Mouse (Mus musculus): ENCODE results near the gene Vti1a.

Vti1a gene

GRCm38 (mm10) chr19:55315452-55316108, 515 bp upstream of the Vti1a start, which contains the start of gene Zdhhc6:
Gene Zdhhc6 (minus strand): TSS chr19:55316032.
- peak; percentile 94 for DNase-seq

DNA sequence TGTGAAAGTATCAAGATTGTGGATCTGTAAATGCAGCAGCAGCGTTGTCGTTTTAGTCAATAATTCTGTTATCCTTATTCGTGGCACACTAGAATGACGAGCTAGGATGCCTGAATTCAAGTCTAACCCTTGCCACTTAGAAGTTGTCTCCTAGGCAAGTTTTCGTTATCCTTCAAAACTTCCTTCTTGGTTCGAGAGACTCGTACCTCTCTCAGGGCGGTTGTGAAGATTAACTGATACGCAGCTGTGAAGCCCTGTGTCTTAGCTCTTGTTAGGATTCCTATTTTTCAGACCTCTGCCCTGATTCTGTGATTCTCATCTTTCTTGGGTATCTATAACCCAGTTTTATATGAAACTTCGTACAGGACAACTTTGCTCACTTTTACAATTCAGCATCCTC, 806 bp downstream of the Vti1a start:
- no peak for DNase-seq

DNA sequence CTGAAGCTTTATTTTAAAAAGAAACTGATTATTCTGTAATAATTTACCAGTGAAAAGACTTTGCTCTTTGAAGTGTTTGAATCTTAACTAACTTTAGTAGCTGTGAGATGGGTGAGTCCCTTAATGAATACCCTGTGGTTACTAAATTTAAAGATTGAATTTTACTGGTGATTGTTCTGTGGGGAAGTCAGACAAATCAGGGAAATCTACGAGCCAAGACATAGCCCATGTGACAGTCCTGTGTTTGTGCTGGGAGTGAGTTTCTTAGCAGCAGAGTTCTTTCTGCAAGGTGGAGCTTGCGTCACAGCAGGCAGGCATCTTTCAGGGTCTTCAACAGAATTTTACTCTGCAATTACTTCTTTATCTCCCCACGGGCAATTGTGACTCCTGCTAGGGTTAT, 2.9 kb downstream of the Vti1a start:
- no peak for DNase-seq

DNA sequence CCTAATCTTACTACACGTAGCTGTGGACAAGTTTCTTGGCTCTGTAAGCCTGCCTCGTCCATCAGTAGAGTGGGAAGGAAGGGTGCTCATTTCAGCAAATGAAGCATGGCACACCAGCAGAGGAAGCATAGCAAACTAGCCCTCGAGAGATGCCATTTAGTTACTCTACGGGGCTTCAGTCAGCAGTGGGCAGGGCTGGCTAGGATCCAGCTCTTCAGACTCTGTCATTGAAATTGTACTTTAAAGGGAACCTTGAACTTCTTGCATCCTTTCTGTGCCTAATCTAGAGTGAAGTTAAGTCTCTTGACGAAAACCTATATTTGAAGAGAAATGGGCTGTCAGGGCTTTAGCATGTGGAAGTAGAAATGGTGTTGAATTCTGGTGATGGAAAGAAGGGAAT, 3.4 kb downstream of the Vti1a start:
- DNase-seq, result no peak

- DNase-seq, result no peak
Measured at GRCm38 (mm10) chr19:55322604-55323003, 6.5 kb downstream of the Vti1a start.

DNA sequence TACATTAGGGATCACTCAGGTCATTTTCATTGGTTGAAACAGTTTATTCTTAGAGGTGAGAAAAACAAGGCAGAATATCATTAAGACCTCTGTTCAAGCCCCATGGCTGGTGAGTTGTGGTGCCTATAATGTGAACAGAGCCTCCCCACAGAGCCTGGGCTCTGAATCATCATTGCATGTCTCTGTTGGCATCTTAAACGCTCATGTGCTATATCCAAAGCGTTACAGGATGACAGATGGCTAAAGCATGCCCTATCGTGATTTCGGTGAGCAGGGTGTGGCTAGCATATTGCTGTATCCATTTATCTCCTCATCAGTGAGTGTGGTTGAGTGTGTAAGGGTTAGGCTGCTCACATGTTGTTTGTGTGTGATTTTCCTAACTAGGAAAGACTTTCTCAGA, 11.4 kb downstream of the Vti1a start:
- DNase-seq, result peak; percentile 40 to 53

DNA sequence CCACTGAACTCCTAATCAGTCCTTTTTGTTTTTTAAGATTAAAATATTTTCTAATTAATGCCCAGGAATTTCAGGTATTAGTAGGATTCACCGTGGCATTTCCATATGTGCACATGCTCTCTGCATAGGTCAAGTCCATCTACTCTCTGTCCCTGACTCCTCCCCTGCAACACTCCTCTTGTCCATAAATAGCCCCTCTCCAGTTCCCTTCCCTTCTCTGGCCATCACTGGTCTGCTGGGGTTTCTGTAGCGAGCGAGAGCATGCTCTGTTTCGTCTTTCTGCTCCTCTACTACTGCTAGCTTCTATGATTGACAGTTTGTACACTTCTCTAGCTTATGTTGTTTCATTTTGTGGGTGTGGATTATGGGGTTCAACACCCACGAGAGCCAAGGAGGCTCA, 15.7 kb downstream of the Vti1a start:
- no peak for DNase-seq

GRCm38 (mm10) chr19:55332641-55333268, 16.7 kb downstream of the Vti1a start:
- peak; percentile 74 to 82 for DNase-seq

DNA sequence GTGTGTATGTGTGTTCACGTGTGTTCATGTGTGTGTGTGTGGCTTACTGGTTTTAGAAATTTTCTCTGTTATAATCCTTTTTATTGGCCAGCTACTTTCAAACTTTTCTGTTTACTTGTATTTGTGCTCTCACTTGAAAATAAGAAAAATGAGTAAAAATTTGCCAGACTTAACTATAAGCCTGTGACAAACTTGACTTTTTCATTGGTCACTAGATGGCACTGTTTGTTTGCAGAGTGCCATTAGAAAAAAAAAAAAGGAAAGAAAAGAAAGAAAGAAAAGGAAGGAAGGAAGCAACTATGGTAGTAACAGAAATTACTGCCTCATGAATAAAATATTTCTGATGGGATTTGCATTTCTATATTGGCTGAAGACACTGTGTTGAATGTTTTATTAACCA, 19.8 kb downstream of the Vti1a start:
- DNase-seq, result peak; percentile 17 to 56

DNA sequence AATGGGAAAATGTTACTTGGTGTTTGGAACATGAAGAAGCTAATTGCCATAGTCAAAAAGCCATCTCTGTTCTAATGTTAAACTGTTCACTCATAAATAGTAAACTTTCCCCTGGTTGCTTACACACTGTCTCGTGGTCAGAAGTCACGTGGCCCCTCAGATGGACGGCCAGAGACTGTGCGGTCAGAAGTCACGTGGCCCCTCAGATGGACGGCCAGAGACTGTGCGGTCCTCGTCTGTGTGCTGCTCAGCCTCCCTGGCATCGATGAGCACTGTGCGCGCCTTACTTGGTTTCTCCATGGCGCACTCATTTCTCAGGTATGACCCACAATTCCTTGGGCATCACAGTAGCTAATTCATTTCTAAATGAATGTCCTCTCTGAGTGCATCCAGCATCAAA, 20.3 kb downstream of the Vti1a start:
- DNase-seq, result no peak

GRCm38 (mm10) chr19:55337066-55337465, 21.0 kb downstream of the Vti1a start:
- DNase-seq, result no peak

DNA sequence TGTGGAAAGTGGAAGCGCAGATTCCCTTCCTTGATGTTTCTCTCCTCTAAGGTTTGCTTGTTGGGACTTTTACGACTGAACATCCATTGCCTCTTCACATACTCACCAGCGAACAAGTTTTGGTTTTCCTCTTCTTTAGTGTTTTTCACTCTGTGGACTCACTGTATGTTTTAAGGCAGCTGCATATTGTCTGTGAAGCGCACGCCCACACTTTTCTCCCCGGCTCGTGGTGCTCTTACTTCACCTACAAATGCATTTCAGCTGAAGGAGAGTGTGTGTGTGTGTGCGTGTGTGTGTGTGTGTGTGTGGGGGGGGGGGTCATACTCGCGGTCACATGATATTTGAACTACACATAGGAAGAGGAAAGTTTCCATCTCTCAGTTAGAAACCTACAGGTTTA, 21.6 kb downstream of the Vti1a start:
- DNase-seq, result no peak

GRCm38 (mm10) chr19:55340521-55340920, 24.4 kb downstream of the Vti1a start:
- peak in 1 of 2 experiments; percentile 14 for DNase-seq

GRCm38 (mm10) chr19:55341377-55341776, 25.3 kb downstream of the Vti1a start:
- peak in 1 of 2 experiments; percentile 9 for DNase-seq

GRCm38 (mm10) chr19:55342423-55342822, 26.3 kb downstream of the Vti1a start:
- no peak for DNase-seq

- no peak for DNase-seq
Measured at GRCm38 (mm10) chr19:55343274-55343673, 27.2 kb downstream of the Vti1a start.

DNA sequence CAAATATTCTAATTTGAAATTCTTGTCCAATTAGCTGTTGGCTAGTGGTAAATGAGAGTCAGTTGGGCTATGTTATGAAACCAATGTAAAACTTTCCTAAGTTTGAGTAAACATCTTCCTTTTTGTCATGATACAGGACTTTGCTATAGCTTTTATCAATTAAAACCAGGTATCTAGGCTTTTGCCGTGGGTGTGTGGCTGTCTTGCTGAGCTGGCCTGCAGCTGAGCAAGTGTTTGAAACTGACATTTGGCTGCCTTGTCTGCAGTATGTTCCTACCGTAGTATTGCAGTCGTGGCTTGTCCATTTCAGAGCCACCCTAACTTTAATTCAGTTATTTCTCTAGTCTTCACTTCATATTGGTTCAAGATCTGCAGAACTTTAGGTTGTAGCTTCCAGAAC, 32.1 kb downstream of the Vti1a start:
- no peak for DNase-seq

DNA sequence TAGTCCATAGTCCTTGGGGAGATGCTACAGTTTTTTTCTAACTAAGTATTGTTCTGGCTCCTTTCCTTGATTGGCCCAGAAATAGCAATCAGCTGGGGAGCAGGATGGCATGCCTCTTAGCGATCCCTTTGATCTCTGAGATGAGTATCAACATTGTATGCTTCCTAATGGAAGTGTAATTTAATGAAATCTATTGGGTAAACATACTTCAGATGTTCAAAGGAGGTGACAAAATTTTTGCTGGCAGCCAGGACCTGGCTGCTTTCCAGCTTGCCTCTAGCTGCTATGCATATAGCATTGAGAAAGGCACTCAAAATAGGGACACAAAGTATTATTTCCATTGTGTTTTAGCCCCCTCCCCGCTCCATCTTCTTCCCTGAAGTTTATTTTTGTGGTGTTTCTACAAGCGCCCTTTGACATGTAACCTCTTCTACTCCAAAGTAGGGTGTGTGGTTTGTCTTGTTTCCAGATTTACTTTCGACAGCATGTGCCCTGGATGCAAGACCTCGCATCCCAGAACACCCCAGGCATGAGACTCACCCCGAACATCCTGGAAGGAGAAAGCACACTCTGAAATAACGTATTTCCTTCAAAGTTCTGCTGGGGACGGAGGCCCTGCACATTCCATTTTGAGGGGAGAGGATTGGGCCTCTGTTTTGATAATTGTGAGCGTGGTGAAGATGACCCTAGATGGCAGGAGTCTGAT, 34.7 kb downstream of the Vti1a start:
- DNase-seq, result peak in 1 of 2 experiments; percentile 20

DNA sequence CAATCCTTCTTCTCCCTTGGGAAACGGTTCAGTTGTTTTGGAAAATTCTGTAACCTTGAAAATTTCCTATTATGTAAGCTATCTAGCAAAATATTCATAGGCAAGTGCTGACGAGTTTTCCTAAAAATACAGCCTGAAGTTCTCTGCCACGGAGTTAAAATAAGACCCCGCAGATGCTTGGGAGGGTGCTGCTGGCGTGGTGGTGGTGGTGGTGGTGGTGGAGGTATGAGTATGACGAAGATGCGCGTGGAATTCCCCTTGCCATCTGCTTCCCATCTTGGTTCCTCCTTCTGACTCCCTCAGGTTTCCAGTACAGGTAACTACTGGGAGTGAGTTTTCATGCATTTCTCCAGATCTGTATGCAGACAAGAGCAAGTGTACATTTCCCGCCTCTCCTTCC, 46.5 kb downstream of the Vti1a start:
- no peak for DNase-seq

DNA sequence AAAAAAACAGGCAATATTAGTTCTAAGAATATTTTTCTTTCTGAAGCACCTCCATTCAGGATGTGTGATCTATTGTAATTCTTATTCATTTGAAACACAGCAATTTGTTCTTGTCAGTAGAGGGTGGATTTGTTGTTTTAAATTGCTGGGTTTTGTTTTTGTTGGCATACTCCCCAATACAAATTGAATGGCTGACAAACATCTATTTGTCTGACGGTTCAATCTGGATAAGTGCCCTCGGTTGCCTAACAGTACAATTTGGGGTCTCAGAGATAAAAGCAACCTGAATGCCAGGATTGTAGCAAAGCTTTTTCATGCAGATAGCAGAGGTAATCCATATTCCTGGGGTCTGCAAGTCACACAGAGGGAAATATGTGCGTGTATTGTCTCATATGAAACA, 53.6 kb downstream of the Vti1a start:
- DNase-seq, result no peak

DNA sequence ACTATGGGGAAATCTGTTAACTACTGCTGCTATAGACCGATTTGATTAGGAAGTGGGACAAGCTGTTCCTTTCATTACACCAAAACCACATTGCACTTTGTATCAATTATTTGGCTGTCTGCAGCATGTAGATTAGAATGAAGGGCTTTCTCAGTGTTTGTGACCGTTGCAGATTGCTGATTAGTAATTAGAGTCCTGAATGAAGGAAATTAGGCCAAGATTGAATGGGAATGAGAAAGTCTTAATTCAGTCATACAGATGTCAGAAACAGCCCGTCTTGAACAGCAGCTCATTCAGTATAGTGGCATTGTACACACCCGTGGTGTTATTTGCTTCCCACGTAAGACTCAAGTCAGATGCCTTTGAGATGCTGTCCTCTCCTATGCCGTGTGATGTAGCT, 60.2 kb downstream of the Vti1a start:
- DNase-seq, result no peak

DNA sequence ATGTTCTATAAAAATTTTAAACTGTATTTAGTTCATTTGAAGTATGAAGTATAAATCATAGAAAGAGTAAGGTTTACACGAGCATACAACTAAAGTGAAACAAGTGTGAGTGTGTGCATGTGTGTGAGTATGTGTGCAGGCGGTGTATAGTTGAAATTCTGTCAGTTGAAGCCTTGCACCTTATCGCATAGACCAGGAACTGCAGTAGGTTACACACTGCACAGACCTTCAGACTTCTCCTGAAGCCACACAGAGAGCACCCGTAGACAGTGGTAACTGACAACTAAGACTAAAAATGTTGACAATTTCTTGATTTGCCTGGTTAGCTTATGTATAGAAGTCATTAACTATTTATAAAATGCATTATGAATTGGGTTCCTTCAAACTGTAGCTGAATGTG, 61.4 kb downstream of the Vti1a start:
- no peak for DNase-seq

GRCm38 (mm10) chr19:55378884-55379283, 62.8 kb downstream of the Vti1a start:
- DNase-seq, result no peak

GRCm38 (mm10) chr19:55380764-55381163, 64.7 kb downstream of the Vti1a start:
- DNase-seq, result peak; percentile 26 to 30
